In genomic region chr13:37197136-37197535, GRCm38 (mm10) we compare ENCODE assay signal across 21 mouse cellular contexts.
DNase-seq lines count a peak whose midpoint lies in the region; ATAC-seq and TF ChIP-seq lines count a peak whose summit lies in the region.
"Had no signal": no experiment of that assay in that cellular context is flagged by ENCODE, and none has a peak within 500 bp of the region (broad histone marks: within the 10 kb centered on the region; RNA-seq: fewer than 3 reads in every experiment).

No protein-coding gene starts in this region.

- H3K27me3 ChIP-seq in hindbrain, postnatal 0 days (ENCODE audit: insufficient read depth, low read length): no peaks in the 10 kb centered on the region
- H3K27me3 ChIP-seq: CH12.LX; embryonic facial prominence, embryonic 13.5 days; forebrain, embryonic 12.5 days; hindbrain, embryonic 13.5 days; Patski had no signal

- H3K4me2 ChIP-seq in hindbrain, postnatal 0 days (ENCODE audit: low read depth, low read length): no peak overlapping the region
- H3K4me2 ChIP-seq: embryonic facial prominence, embryonic 13.5 days; forebrain, embryonic 12.5 days; hindbrain, embryonic 13.5 days had no signal

- intact Hi-C loops in left cerebral cortex, postnatal 10 days (cut with DNase I): no loop called here
- intact Hi-C loops in left cerebral cortex, postnatal 14 days (cut with DNase I): no loop called here

- no peaks in the 10 kb centered on the region for H3K36me3 ChIP-seq in hindbrain, postnatal 0 days (ENCODE audit: insufficient read depth, low read length)
- H3K36me3 ChIP-seq: embryonic facial prominence, embryonic 13.5 days; forebrain, embryonic 12.5 days; heart, embryonic 10.5 days; hindbrain, embryonic 13.5 days had no signal

- H3K27ac ChIP-seq in hindbrain, postnatal 0 days: no peak overlapping the region
- H3K27ac ChIP-seq: embryonic facial prominence, embryonic 13.5 days; forebrain, embryonic 12.5 days; heart, embryonic 10.5 days; hindbrain, embryonic 13.5 days had no signal

- DNase-seq in left cerebral cortex, adult 18-20 months (ENCODE audit: low spot score in 2 of 2): peak; percentile 26 to 58
- no peak for DNase-seq in left cerebral cortex, postnatal 10 days (ENCODE audit: extremely low spot score in 1 of 2, low spot score in 2 of 2)
- DNase-seq in left cerebral cortex, postnatal 14 days (ENCODE audit: low spot score in 2 of 2): peak; percentile 17 to 43
- DNase-seq in telencephalon, adult 2 months (ENCODE audit: low read depth, low spot score): peak; percentile 86
- no peak for DNase-seq in ovary, postnatal 14 days (ENCODE audit: low spot score)
- no peak for DNase-seq in hindbrain, postnatal 0 days (ENCODE audit: low spot score)
- DNase-seq: adrenal gland, postnatal 14 days; cerebellum, adult 18-20 months; cerebellum, adult 9-11 months; cerebellum, postnatal 36 days; heart, adult 18-20 months; heart, postnatal 10 days had no signal

- H3K9ac ChIP-seq in hindbrain, postnatal 0 days (replicated peaks; ENCODE audit: low read length): no peak overlapping the region
- H3K9ac ChIP-seq: embryonic facial prominence, embryonic 13.5 days; forebrain, embryonic 12.5 days; hindbrain, embryonic 13.5 days had no signal

- no peak overlapping the region for H3K4me3 ChIP-seq in hindbrain, postnatal 0 days (ENCODE audit: low read length)
- H3K4me3 ChIP-seq: embryonic facial prominence, embryonic 13.5 days; forebrain, embryonic 12.5 days; heart, embryonic 10.5 days; hindbrain, embryonic 13.5 days had no signal

- 95% methylated on average over 2 of the region's 2 CpGs for WGBS in hindbrain, postnatal 0 days

- no peaks in the 10 kb centered on the region for H3K9me3 ChIP-seq in hindbrain, postnatal 0 days (ENCODE audit: low read length)
- H3K9me3 ChIP-seq: embryonic facial prominence, embryonic 13.5 days; forebrain, embryonic 12.5 days; heart, embryonic 10.5 days had no signal

- no peak for TF ChIP-seq CTCF in hindbrain, postnatal 0 days (IDR thresholded peaks at IDR 0.05; ENCODE audit: low read depth)

- H3K4me1 ChIP-seq in hindbrain, postnatal 0 days (ENCODE audit: insufficient read depth, low read length): no peaks in the 10 kb centered on the region
- H3K4me1 ChIP-seq: embryonic facial prominence, embryonic 13.5 days; forebrain, embryonic 12.5 days; heart, embryonic 10.5 days; hindbrain, embryonic 13.5 days had no signal

- peak; percentile 98 for ATAC-seq in frontal cortex, adult (ENCODE audit: low TSS enrichment)
- ATAC-seq in hindbrain, postnatal 0 days: no peak
- ATAC-seq: activated CD4-positive, CD25-positive, alpha-beta regulatory T cell, adult 4 months; forebrain, embryonic 16.5 days; Patski had no signal

Comparison
In these comparisons a context has a peak if more than half of its experiments do, and no peak if none do; other contexts are left out.
1. DNase-seq: peak in left cerebral cortex, adult 18-20 months (2 of 2), left cerebral cortex, postnatal 14 days (2 of 2) and telencephalon, adult 2 months (single experiment); none in left cerebral cortex, postnatal 10 days (0 of 2), ovary, postnatal 14 days (single experiment) and hindbrain, postnatal 0 days (single experiment).